Mouse (Mus musculus) spleen, adult 2 months (tissue): ENCODE data around the gene Fam129a. TPM values are rescaled to one million over a fixed set of nuclear protein-coding genes. Genes with fewer than 3 reads are reported as not detected.

Source experiments
- DNase-seq, 2 experiments: peaks; one replicate each; pipeline versions ENCODE4 v3.0.0 to v3.0.0-alpha.2; 2012 to 2021; ENCODE audit warnings: low spot score in 2 of 2, low read depth in 1 of 2
- H3K27ac ChIP-seq: fragments of 200-500 bp; 2 replicates; pipeline ENCODE4 v1.5.1; 2012; ENCODE audit warnings: low read length, inconsistent platforms; ENCODE audit not compliant: insufficient read depth
- H3K27me3 ChIP-seq: fragments of 200-500 bp; 2 replicates; pipeline ENCODE4 v1.6.1; 2012; ENCODE audit warnings: mild to moderate bottlenecking, moderate library complexity, low read length, inconsistent platforms; ENCODE audit not compliant: control insufficient read depth, insufficient read depth
- H3K36me3 ChIP-seq: fragments of 200-500 bp; 2 replicates; pipeline ENCODE4 v1.6.1; 2012; ENCODE audit warnings: mild to moderate bottlenecking, low read length, inconsistent platforms; ENCODE audit not compliant: control insufficient read depth, insufficient read depth
- H3K4me1 ChIP-seq: fragments of 200-500 bp; 2 replicates; pipeline ENCODE4 v1.6.1; 2011; ENCODE audit warnings: inconsistent platforms; ENCODE audit not compliant: control insufficient read depth, insufficient read depth, insufficient read length
- H3K4me3 ChIP-seq: fragments of 200-500 bp; 2 replicates; pipeline ENCODE4 v1.5.1; 2011; ENCODE audit warnings: mild to moderate bottlenecking, inconsistent platforms; ENCODE audit not compliant: insufficient read depth, insufficient read length; ENCODE audit errors: extremely low read depth
- CTCF ChIP-seq: fragments of 200-500 bp; IDR thresholded peaks from 2 replicates; pipeline ENCODE4 v1.5.1; 2011; ENCODE audit warnings: mild to moderate bottlenecking, inconsistent platforms; ENCODE audit not compliant: insufficient read depth, insufficient read length, insufficient replicate concordance; ENCODE audit errors: extremely low read depth
- POLR2A ChIP-seq: fragments of 200-500 bp; IDR thresholded peaks from 2 replicates; pipeline ENCODE4 v1.6.1; 2011; ENCODE audit warnings: low read depth, low read length, inconsistent platforms
- WGBS: fragments of 180-500 bp; shearing (Covaris S2); methylation state at CpG from one replicate; pipeline ENCODE4 v1.1.7; 2018; 5-methylcytosine and 5-hydroxymethylcytosine counted together
- polyA plus RNA-seq: library from polyadenylated mRNA; depleted of rRNA; stranded (reverse); fragments of >200 nt; gene quantifications from 2 replicates; pipeline ENCODE4 v1.2.3, GENCODE M21; 2012

Fam129a gene
- polyA plus RNA-seq, 1 experiment = 6.0 TPM

GRCm38 (mm10) chr1:151677975-151678374 lies 107.0 kb downstream of the Fam129a start:
- no peak for TF ChIP-seq POLR2A
- no peak for TF ChIP-seq CTCF
- Histone ChIP-seq H3K4me1 (no peaks in the 10 kb centered on the region), H3K36me3 (no peaks in the 10 kb centered on the region), H3K27me3 (no peaks in the 10 kb centered on the region), H3K27ac (no peak overlapping the region), H3K4me3 (no peak overlapping the region)
- WGBS = 87% methylated on average over 4 of the region's 4 CpGs
- no peak for DNase-seq

DNA sequence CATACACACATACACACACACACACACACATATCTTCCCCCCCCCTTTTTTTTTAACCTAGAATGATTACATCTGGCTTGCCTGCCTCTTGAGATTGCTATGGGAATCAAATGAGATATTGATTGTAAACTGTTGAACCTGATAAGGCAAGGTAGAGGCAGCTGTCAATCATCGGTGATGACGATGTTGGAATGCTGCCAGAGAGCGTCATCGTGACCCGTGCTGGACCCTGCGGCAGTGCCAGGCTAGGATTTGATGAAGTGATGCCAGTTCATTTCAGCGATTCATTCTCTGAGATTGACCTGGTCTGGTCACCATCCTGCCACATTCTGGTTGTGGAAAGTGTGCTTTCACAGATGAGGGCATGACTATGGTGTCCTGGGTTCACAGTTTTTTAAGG lies 108.2 kb downstream of the Fam129a start:
- H3K27ac ChIP-seq = no peak overlapping the region
- no peaks in the 10 kb centered on the region for H3K4me1 ChIP-seq
- no peak for DNase-seq
- TF ChIP-seq CTCF = no peak
- TF ChIP-seq POLR2A = no peak
- 94% methylated on average over 7 of the region's 7 CpGs for whole genome bisulfite sequencing
- no peaks in the 10 kb centered on the region for H3K27me3 ChIP-seq
- H3K4me3 ChIP-seq = no peak overlapping the region
- H3K36me3 ChIP-seq = no peaks in the 10 kb centered on the region

- DNase-seq = no peak
- Histone ChIP-seq H3K27me3 (no peaks in the 10 kb centered on the region), H3K36me3 (no peaks in the 10 kb centered on the region), H3K4me3 (no peak overlapping the region), H3K27ac (no peak overlapping the region), H3K4me1 (no peaks in the 10 kb centered on the region; the same call in 1 of the 2 replicates)
- WGBS = 93% methylated on average over 4 of the region's 4 CpGs
- TF ChIP-seq CTCF (no peak), POLR2A (no peak)
Measured at GRCm38 (mm10) chr1:151679883-151680613, 109.1 kb downstream of the Fam129a start.

DNA sequence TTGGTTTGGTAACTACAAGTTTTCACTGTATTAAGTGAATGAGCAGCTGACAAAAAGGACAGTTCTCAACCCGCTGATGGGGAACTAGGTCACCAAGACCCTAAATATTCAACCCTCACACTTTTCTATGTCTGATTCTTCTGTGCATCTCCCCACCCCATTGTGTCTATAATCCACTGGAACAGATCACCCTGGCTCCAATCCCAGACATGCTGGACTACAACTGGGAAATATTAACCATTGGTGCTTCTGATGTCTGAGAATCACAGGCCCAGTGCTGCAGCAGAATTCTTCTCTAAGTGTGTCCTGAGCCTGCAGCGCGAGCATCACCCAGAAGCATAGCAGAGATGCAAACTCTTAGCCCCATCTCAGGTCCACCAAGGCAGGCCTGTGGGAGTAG lies 110.0 kb downstream of the Fam129a start:
- no peaks in the 10 kb centered on the region for H3K36me3 ChIP-seq
- WGBS = 91% methylated on average over 3 of the region's 3 CpGs
- no peak for TF ChIP-seq POLR2A
- no peak for TF ChIP-seq CTCF
- DNase-seq = no peak
- H3K27me3 ChIP-seq = no peaks in the 10 kb centered on the region
- H3K4me3 ChIP-seq = no peak overlapping the region
- no peak overlapping the region for H3K27ac ChIP-seq
- no peaks in the 10 kb centered on the region; the same call in 1 of the 2 replicates for H3K4me1 ChIP-seq

DNA sequence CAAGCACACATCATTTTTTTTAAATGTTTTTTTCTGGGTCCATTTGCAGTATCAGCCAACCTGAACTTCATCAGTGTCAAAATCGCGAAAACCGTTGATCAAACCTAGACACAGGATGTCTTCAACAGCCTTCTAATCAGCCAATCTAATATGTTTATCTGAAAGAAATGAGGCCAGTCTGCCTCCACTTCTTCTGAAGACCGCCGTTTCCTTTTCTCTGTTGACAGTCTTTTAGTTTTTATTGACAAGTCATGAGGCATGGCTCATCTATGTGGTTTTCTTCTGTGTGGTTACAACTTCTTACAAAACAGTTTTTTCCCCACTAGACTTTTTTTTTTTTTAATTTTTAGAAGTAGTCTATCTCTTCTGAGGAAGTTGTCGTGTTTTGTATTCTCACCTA lies 111.9 kb downstream of the Fam129a start:
- H3K4me3 ChIP-seq = no peak overlapping the region
- H3K4me1 ChIP-seq = no peaks in the 10 kb centered on the region; the same call in 1 of the 2 replicates
- WGBS = 41% methylated on average over 6 of the region's 6 CpGs
- H3K36me3 ChIP-seq = no peaks in the 10 kb centered on the region
- peak in 1 of 2 experiments; percentile 26 for DNase-seq
- no peaks in the 10 kb centered on the region for H3K27me3 ChIP-seq
- TF ChIP-seq POLR2A = no peak
- no peak for TF ChIP-seq CTCF
- H3K27ac ChIP-seq = no peak overlapping the region

DNA sequence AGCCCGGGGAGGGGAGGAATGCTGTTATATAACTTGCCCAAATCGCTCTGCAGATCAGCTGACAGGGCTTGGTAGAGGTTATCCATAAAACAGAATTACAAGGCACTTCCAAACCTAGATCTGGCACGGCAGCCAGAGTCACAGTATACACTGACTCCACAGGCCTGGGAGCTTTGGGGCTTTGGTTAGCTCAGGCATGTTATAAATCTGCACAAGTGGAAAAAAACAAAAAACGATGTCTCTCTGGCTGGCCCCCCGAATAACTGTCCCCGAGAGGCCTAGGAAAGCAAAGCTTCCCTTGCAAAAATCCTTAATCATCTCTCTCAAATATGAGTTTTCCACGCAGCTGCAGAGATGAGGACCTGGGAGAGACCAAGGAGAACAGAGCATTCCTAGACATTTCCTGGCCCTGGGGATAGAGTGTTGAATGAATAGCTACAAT lies 113.5 kb downstream of the Fam129a start:
- TF ChIP-seq CTCF (no peak), POLR2A (no peak)
- Histone ChIP-seq H3K4me3 (no peak overlapping the region), H3K27ac (no peak overlapping the region), H3K4me1 (peaks cover 2% of the 10 kb centered on the region; the same call in 1 of the 2 replicates), H3K36me3 (no peaks in the 10 kb centered on the region), H3K27me3 (no peaks in the 10 kb centered on the region)
- no peak for DNase-seq
- 88% methylated on average over 7 of the region's 7 CpGs for WGBS

GRCm38 (mm10) chr1:151684978-151685377 lies 114.0 kb downstream of the Fam129a start:
- H3K27me3 ChIP-seq = no peaks in the 10 kb centered on the region
- H3K4me3 ChIP-seq = no peak overlapping the region
- no peaks in the 10 kb centered on the region for H3K36me3 ChIP-seq
- no peak overlapping the region for H3K27ac ChIP-seq
- TF ChIP-seq POLR2A (no peak), CTCF (no peak)
- peak in 1 of 2 experiments; percentile 27 for DNase-seq
- peaks cover 4% of the 10 kb centered on the region; the same call in 1 of the 2 replicates for H3K4me1 ChIP-seq
- WGBS = 64% methylated on average over 5 of the region's 5 CpGs
